Mouse (Mus musculus): ENCODE results near the gene Vmn2r86.
A peak's percentile ranks its signal among the peaks of the same experiment; 100 is the strongest.
"Not testable (repeated sequence)": the region's sequence is repeated elsewhere in the genome, so short reads cannot be mapped to it uniquely, and the experiment has no call there.

Gene Vmn2r86

DNA sequence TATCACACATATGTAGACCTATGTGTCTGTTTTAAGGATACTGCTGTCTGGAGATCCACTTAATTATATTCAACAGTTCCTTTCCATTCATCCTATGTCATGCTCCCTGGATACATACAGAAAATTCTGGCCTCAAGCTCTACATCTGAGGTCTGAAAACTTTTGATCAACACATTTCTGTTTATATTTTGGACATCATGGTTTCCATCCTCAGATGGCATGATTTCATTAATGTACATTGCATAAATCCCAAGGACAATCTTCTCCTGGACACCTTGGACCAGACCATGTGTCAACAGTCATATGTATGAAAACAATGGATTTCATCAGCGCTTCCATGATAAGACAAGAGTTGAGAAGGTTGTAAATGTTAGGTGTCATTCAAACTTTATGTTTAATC, at the start of gene Vmn2r86:
TSS of gene Vmn2r86 (minus strand) at position 101 of the 400 bp plus-strand sequence.
- not testable (repeated sequence) for DNase-seq

GRCm38 (mm10) chr10:130497296-130497695, 41.4 kb upstream of the Vmn2r86 start, which contains the start of gene Vmn2r87:
Vmn2r87 (minus strand) TSS chr10:130497396.
- no peak for DNase-seq

GRCm38 (mm10) chr10:130470311-130470760, 14.5 kb upstream of the Vmn2r86 start:
- DNase-seq, result peak; percentile 19 to 36

DNA sequence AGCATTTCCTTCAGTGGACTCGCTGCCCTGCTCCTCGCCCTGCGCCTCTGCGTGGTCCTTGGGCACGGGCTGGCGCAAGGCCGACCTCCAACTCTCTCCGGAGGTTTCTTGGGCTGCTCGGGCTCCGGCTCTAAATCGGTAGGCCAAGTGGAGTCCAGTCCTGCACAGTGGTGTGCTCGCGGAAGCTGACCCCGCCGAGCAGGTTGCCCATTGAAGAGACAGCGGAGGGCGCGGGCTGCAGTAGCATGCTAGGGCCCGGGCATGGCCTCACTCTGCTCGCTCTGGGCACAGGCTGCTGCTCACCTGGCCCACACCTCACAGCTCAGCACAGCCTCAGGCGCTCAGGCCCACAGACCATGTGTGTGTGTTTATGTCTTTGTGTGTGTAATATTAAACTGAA, 11.1 kb downstream of the Vmn2r86 start:
- peak; percentile 1 to 3 for DNase-seq

DNA sequence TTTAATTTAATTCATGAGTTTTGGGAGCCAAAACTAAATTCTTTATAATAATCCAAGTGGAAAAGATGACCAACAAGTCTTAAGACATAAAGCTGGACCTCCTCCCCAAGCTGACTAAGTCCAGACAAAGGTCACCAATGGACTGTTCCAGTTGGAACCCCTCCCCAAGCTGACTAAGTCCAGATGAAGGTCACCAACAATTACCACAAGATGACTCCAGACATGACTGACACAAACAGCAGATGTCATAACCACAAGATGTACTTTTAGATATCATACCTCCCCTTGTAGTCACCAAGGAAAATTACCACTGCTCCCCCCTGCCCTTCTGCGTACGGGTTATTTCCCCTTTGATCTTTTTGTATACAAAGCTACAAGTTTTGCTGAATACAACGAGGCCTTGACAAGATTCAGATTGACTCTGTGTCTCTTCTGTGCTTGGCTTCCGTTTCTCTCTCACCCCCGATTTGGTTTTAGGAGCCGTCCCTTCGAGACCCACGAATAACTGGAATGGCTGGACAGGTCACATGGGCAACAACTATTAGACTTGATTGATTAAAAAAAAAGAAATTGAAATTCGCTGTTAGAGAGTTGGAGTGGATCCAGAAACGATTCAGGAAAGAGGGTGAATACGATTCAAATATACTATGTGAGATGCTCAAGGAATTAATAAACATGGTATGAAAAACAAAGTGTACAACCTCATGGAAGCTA, 21.5 kb downstream of the Vmn2r86 start:
- not testable (repeated sequence) for DNase-seq

DNA sequence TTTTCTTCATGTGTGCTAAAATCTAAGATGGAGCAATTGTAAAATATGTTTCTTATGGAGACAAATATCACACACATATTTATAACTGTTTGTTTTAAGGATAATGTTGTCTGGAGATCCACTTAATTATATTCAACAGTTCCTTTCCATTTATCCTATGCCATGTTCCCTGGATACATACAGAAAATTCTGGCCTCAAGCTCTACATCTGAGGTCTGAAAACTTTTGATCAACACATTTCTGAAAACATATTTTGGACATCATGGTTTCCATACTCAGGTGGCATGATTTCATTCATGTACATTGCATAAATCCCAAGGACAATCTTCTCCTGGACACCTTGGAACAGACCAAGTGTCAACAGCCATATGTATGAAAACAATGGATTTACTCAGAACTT, 26.2 kb downstream of the Vmn2r86 start, which contains the start of gene Vmn2r85:
TSS of gene Vmn2r85 (minus strand) at position 101 of the 400 bp plus-strand sequence.
- DNase-seq, result not testable (repeated sequence)

GRCm38 (mm10) chr10:130422368-130422767, 33.5 kb downstream of the Vmn2r86 start:
- not testable (repeated sequence) for DNase-seq

- DNase-seq, result no peak
These were observed 35.4 kb downstream of the Vmn2r86 start for GRCm38 (mm10) chr10:130420401-130420800.

GRCm38 (mm10) chr10:130419954-130420353, 35.9 kb downstream of the Vmn2r86 start:
- DNase-seq, result not testable (repeated sequence)

DNA sequence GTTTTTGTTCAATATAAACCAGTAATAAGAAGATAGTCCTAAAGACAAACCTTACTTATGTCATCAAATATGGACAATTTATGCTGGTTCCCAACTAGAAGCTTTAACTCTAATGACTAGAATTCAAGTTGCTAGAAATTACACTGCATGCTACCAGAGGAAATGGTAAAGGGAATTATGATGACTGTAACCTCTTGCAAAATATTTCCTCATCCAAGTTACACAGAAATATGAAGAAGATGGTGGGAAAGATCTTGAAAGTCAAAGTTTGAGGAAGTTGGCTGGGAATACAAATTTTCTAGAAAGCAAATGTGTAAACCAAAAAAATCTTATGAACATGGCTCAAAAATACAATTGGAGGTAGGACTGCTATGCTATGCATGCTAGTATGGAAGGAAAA, 39.5 kb downstream of the Vmn2r86 start:
- not testable (repeated sequence) for DNase-seq

GRCm38 (mm10) chr10:130412167-130412698, 43.6 kb downstream of the Vmn2r86 start:
- DNase-seq, result peak in 1 of 2 experiments; percentile 3

DNA sequence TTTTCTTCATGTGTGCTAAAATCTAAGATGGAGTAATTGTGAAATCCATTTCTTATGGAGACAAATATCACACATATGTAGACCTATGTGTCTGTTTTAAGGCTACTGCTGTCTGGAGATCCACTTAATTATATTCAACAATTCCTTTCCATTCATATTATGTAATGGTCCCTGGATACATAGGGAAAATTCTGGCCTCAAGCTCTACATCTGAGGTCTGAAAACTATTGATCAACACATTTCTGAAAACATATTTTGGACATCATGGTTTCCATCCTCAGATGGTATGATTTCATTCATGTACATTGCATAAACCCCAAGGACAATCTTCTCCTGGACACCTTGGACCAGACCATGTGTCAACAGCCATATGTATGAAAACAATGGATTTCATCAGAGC, 61.6 kb downstream of the Vmn2r86 start, which contains the start of gene Vmn2r84:
TSS of gene Vmn2r84 (minus strand) at position 101 of the 400 bp plus-strand sequence.
- no peak for DNase-seq

Data from cerebellum, postnatal 25 days (tissue).